Mouse (Mus musculus): Measurements from ENCODE around the gene Cyb5r3. TPM values are rescaled to one million over a fixed set of nuclear protein-coding genes. Genes with fewer than 3 reads are reported as not detected.

Cyb5r3 gene
- total RNA-seq, 2 experiments from 2014 or later, result 55.8 to 58.8 TPM

- intact Hi-C loops (cut with DNase I), result loop anchor here (1.0 kb wide), 1 partner anchor 27 kb away; the partner anchor contains the start of gene Poldip3
- peak; percentile 54 to 81 for DNase-seq (ENCODE audit: low spot score in 2 of 2)
These were observed 50.5 kb downstream of the Cyb5r3 start for GRCm38 (mm10) chr15:83121709-83122565.

- intact Hi-C loops (cut with DNase I), result no loop called here
- peak in 1 of 2 experiments; percentile 68 for DNase-seq (ENCODE audit: low spot score in 2 of 2)
These were observed 54.0 kb downstream of the Cyb5r3 start for GRCm38 (mm10) chr15:83118360-83118759.

- intact Hi-C loops (cut with DNase I), result no loop called here
- no peak for DNase-seq (ENCODE audit: low spot score in 2 of 2)
These were observed 57.3 kb downstream of the Cyb5r3 start for GRCm38 (mm10) chr15:83115071-83115470.

- no peak for DNase-seq (ENCODE audit: low spot score in 2 of 2)
- intact Hi-C loops (cut with DNase I), result no loop called here
These were observed 58.3 kb downstream of the Cyb5r3 start for GRCm38 (mm10) chr15:83114106-83114505.

- DNase-seq (ENCODE audit: low spot score in 2 of 2), result peak; percentile 54 to 64
- intact Hi-C loops (cut with DNase I), result loop anchor here (1.0 to 2.0 kb wide), 2 partner anchors 298 to 308 kb away; no protein-coding TSS in a partner anchor
These were observed 59.5 kb downstream of the Cyb5r3 start for GRCm38 (mm10) chr15:83112898-83113297.

GRCm38 (mm10) chr15:83111874-83112273 is 60.5 kb downstream of the Cyb5r3 start:
- intact Hi-C loops (cut with DNase I), result loop anchor here (2.0 kb wide), 2 partner anchors 27 to 297 kb away; no protein-coding TSS in a partner anchor
- no peak for DNase-seq (ENCODE audit: low spot score in 2 of 2)

GRCm38 (mm10) chr15:83111290-83111689 is 61.1 kb downstream of the Cyb5r3 start:
- no peak for DNase-seq (ENCODE audit: low spot score in 2 of 2)
- intact Hi-C loops (cut with DNase I), result loop anchor here (2.0 kb wide), 1 partner anchor 26 kb away; no protein-coding TSS in a partner anchor

- intact Hi-C loops (cut with DNase I), result no loop called here
- DNase-seq (ENCODE audit: low spot score in 2 of 2), result no peak
These were observed 64.6 kb downstream of the Cyb5r3 start for GRCm38 (mm10) chr15:83107814-83108213.

- no peak for DNase-seq (ENCODE audit: low spot score in 2 of 2)
- intact Hi-C loops (cut with DNase I), result no loop called here
These were observed 66.0 kb downstream of the Cyb5r3 start for GRCm38 (mm10) chr15:83106426-83106825.

Other genes starting within 250 kb of the Cyb5r3 start
- gene Tcf20, start 184.7 kb downstream of the Cyb5r3 start, total RNA-seq (2021), result 100 to 1,000 TPM; 181 to 193 TPM
- 1 to 10 TPM; 2.0 to 2.8 TPM for gene Nfam1, start 139.3 kb downstream of the Cyb5r3 start, total RNA-seq (2021)
- gene Serhl, start 83.1 kb downstream of the Cyb5r3 start, total RNA-seq (2021), result 1 to 10 TPM; 8.3 to 9.8 TPM
- 100 to 1,000 TPM; 140 to 161 TPM for gene Rrp7a, start 49.8 kb downstream of the Cyb5r3 start, total RNA-seq (2021)
- gene Poldip3, start 23.2 kb downstream of the Cyb5r3 start, total RNA-seq (2021), result 10 to 100 TPM; 86.0 to 86.2 TPM
- gene A4galt, start 79.2 kb upstream of the Cyb5r3 start, total RNA-seq (2021), result 1 to 10 TPM; 3.5 to 5.2 TPM
- 10 to 100 TPM; 17.3 to 24.4 TPM for gene Arfgap3, start 177.7 kb upstream of the Cyb5r3 start, total RNA-seq (2021)

All from left cerebral cortex, postnatal 25 days (tissue).